ENCODE assay signal across 27 mouse cellular contexts in genomic region chr1:64501382-64502140, GRCm38 (mm10). TPM values are rescaled to one million over a fixed set of nuclear protein-coding genes. Genes with fewer than 3 reads are reported as not detected.
DNase-seq lines count a peak whose midpoint lies in the region; ATAC-seq and TF ChIP-seq lines count a peak whose summit lies in the region.
"Had no signal": no experiment of that assay in that cellular context is flagged by ENCODE, and none has a peak within 500 bp of the region (broad histone marks: within the 10 kb centered on the region; RNA-seq: fewer than 3 reads in every experiment).

No protein-coding gene starts in this region.

- H3K9ac ChIP-seq in liver, embryonic 11.5 days (ENCODE audit: low read depth, low read length) = no peak overlapping the region
- no peak overlapping the region for H3K9ac ChIP-seq in liver, embryonic 12.5 days
- H3K9ac ChIP-seq in liver, embryonic 14.5 days (replicated peaks) = no peak overlapping the region
- H3K9ac ChIP-seq: embryonic facial prominence, embryonic 12.5 days; forebrain, embryonic 12.5 days had no signal

- no peaks in the 10 kb centered on the region for H3K4me1 ChIP-seq in liver, embryonic 11.5 days (replicated peaks; ENCODE audit: control insufficient read depth, insufficient read depth, low read length)
- H3K4me1 ChIP-seq in liver, embryonic 12.5 days = peaks cover 16% of the 10 kb centered on the region
- H3K4me1 ChIP-seq in liver, embryonic 14.5 days (replicated peaks; ENCODE audit: control insufficient read depth in 2 of 2, insufficient read depth in 2 of 2, low read length in 1 of 2) = peaks cover 0 to 8% of the 10 kb centered on the region in 2 experiments; a peak in 2 of 4 replicates
- H3K4me1 ChIP-seq: embryonic facial prominence, embryonic 10.5 days; embryonic facial prominence, embryonic 12.5 days; forebrain, embryonic 10.5 days; forebrain, embryonic 12.5 days had no signal

- TF ChIP-seq CTCF in liver, embryonic 14.5 days (IDR thresholded peaks at IDR 0.05; ENCODE audit: low read depth) = no peak

- ATAC-seq in liver, embryonic 11.5 days (replicated peaks; ENCODE audit: low FRiP score) = peak; percentile 65
- ATAC-seq in liver, embryonic 12.5 days = peak; percentile 78
- peak; percentile 74; the same call in 1 of the 2 replicates for ATAC-seq in liver, embryonic 14.5 days (ENCODE audit: insufficient read depth)
- ATAC-seq: activated CD4-positive, CD25-positive, alpha-beta regulatory T cell, adult 4 months; CD4-positive, CD25-positive, alpha-beta regulatory T cell, adult 4 months; forebrain, embryonic 14.5 days; forebrain, embryonic 16.5 days; Patski had no signal

- H3K36me3 ChIP-seq in liver, embryonic 11.5 days (ENCODE audit: control insufficient read depth, insufficient read depth, low read length) = no peaks in the 10 kb centered on the region
- no peaks in the 10 kb centered on the region for H3K36me3 ChIP-seq in liver, embryonic 12.5 days
- no peaks in the 10 kb centered on the region for H3K36me3 ChIP-seq in liver, embryonic 14.5 days (replicated peaks; ENCODE audit: control insufficient read depth, insufficient read depth, low read depth)
- H3K36me3 ChIP-seq: embryonic facial prominence, embryonic 10.5 days; embryonic facial prominence, embryonic 12.5 days; forebrain, embryonic 10.5 days; forebrain, embryonic 12.5 days; G1E had no signal

- no peak overlapping the region for H3K27ac ChIP-seq in liver, embryonic 11.5 days (ENCODE audit: low read depth, low read length)
- H3K27ac ChIP-seq in liver, embryonic 12.5 days = no peak overlapping the region
- H3K27ac ChIP-seq in liver, embryonic 14.5 days = no peak overlapping the region
- H3K27ac ChIP-seq: embryonic facial prominence, embryonic 10.5 days; embryonic facial prominence, embryonic 12.5 days; forebrain, embryonic 10.5 days; forebrain, embryonic 12.5 days had no signal

- H3K27me3 ChIP-seq in liver, embryonic 11.5 days (replicated peaks; ENCODE audit: control insufficient read depth, insufficient read depth, low read length) = no peaks in the 10 kb centered on the region
- H3K27me3 ChIP-seq in liver, embryonic 12.5 days (replicated peaks) = no peaks in the 10 kb centered on the region
- H3K27me3 ChIP-seq in liver, embryonic 14.5 days (ENCODE audit: control insufficient read depth, insufficient read depth, low read length) = no peaks in the 10 kb centered on the region
- H3K27me3 ChIP-seq: CH12.LX; embryonic facial prominence, embryonic 12.5 days; forebrain, embryonic 12.5 days had no signal

- H3K4me2 ChIP-seq in liver, embryonic 11.5 days = no peak overlapping the region
- H3K4me2 ChIP-seq in liver, embryonic 12.5 days = no peak overlapping the region
- no peak overlapping the region for H3K4me2 ChIP-seq in liver, embryonic 14.5 days (ENCODE audit: low read depth)
- H3K4me2 ChIP-seq: embryonic facial prominence, embryonic 12.5 days; forebrain, embryonic 12.5 days had no signal

- no peaks in the 10 kb centered on the region for H3K9me3 ChIP-seq in liver, embryonic 11.5 days (ENCODE audit: control insufficient read depth, low read length)
- no peaks in the 10 kb centered on the region for H3K9me3 ChIP-seq in liver, embryonic 12.5 days (replicated peaks)
- H3K9me3 ChIP-seq in liver, embryonic 14.5 days (ENCODE audit: control insufficient read depth, low read length) = no peaks in the 10 kb centered on the region
- H3K9me3 ChIP-seq: embryonic facial prominence, embryonic 10.5 days; embryonic facial prominence, embryonic 12.5 days; forebrain, embryonic 10.5 days; forebrain, embryonic 12.5 days; G1E had no signal

- no peak for TF ChIP-seq EP300 in liver, embryonic 14.5 days (IDR thresholded peaks at IDR 0.05; ENCODE audit: low read depth)

- H3K4me3 ChIP-seq in liver, embryonic 11.5 days (ENCODE audit: low read depth, low read length) = no peak overlapping the region
- no peak overlapping the region for H3K4me3 ChIP-seq in liver, embryonic 12.5 days
- no peak overlapping the region for H3K4me3 ChIP-seq in liver, embryonic 14.5 days (ENCODE audit: insufficient read depth in 1 of 2, low read depth in 2 of 2, low read length in 2 of 2)
- H3K4me3 ChIP-seq: embryonic facial prominence, embryonic 10.5 days; embryonic facial prominence, embryonic 12.5 days; forebrain, embryonic 10.5 days; forebrain, embryonic 12.5 days had no signal

- DNase-seq in liver, embryonic 11.5 days (ENCODE audit: low spot score) = no peak
- DNase-seq in liver = no peak
- DNase-seq in liver, embryonic 14.5 days (ENCODE audit: low read depth in 3 of 3, low spot score in 3 of 3) = peak in 1 of 3 experiments; percentile 22
- DNase-seq in heart, postnatal 4 days = no peak
- DNase-seq in thymus, postnatal 0 days (ENCODE audit: low spot score) = no peak
- DNase-seq in spleen, postnatal 10 days (ENCODE audit: low spot score in 2 of 2) = no peak
- DNase-seq: adrenal gland, adult 8-10 months; adrenal gland, postnatal 14 days; adrenal gland, postnatal 36 days; B cell, adult 2 months; cerebellum, adult 11-12 months; cerebellum, adult 2 months; cerebellum, adult 9-10 months; cerebellum, postnatal 10 days; cerebellum, postnatal 25 days had no signal

RNA-seq across cellular contexts. Expression of gene Creb1, which starts 30.9 kb away (rescaled TPM):
- polyA plus RNA-seq in liver, embryonic 11.5 days (2014; fragmentation: Nextera tagmentation; extraction: Ambion mirVana) = 31.4 and 32.4 TPM in 2 replicates
- polyA plus RNA-seq in liver, embryonic 12.5 days (2016; fragmentation: Nextera tagmentation; extraction: Ambion mirVana) = 19.4 and 20.9 TPM in 2 replicates
- polyA plus RNA-seq in liver, embryonic 14.5 days (2012; rRNA removed) = 3.4 and 4.9 TPM in 2 replicates
- polyA plus RNA-seq in liver, embryonic 14.5 days (2014; fragmentation: Nextera tagmentation; extraction: Ambion mirVana) = 12.6 and 14.0 TPM in 2 replicates
- 10 to 100 TPM; 33.6 to 37.5 TPM for total RNA-seq in heart, postnatal 4 days (2021)
- 40.2 and 43.2 TPM in 2 replicates for polyA plus RNA-seq in thymus, postnatal 0 days (2015; fragmentation: Nextera tagmentation; extraction: Ambion mirVana)
